Mouse (Mus musculus): ENCODE results near the gene Gm12184.

DNA sequence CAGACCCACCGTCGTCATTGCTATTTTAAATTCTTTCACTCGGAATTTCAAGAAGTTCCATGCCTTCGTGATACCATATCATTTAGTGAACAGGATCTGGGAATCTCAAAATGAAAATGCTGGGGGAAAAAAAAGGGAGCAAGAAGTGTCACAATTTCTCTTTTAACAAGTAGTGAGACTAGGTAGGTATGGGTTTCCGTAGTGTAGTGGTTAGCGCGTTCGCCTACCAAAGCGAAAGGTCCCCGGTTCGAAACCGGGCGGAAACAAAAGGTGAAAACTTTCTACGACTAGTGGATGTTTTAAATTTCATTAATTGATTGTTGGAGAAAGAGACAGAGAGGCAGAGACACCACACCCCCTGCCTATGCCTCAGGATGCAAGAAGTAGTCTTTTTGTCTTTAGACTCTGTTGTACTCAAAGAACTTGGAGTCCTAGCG is 2.9 kb downstream of the Gm12184 start:
- TF ChIP-seq CTCF (IDR thresholded peaks at IDR 0.05; ENCODE audit: low read depth) (no peak), EP300 (IDR thresholded peaks at IDR 0.05; ENCODE audit: low read depth) (no peak)

All from heart, postnatal 0 days (tissue).